Mouse (Mus musculus) ZHBTc4 (cell line): ENCODE results near the gene Gpr19.

Experiments
- DNase-seq: peaks from one replicate; pipeline ENCODE4 v3.0.0-alpha.2; 2011; ENCODE audit warnings: low read depth, low spot score

Gpr19 gene

GRCm38 (mm10) chr6:134849985-134850384, 48.4 kb downstream of the Gpr19 start:
- DNase-seq = no peak

GRCm38 (mm10) chr6:134849461-134849860, 48.9 kb downstream of the Gpr19 start:
- no peak for DNase-seq

- DNase-seq = peak; percentile 73
These were observed 50.0 kb downstream of the Gpr19 start for GRCm38 (mm10) chr6:134848197-134848890.

GRCm38 (mm10) chr6:134847550-134847949, 50.8 kb downstream of the Gpr19 start:
- DNase-seq = no peak

GRCm38 (mm10) chr6:134846308-134846707, 52.1 kb downstream of the Gpr19 start:
- DNase-seq = peak; percentile 57

GRCm38 (mm10) chr6:134845726-134846125, 52.7 kb downstream of the Gpr19 start:
- DNase-seq = no peak

GRCm38 (mm10) chr6:134840346-134840745, 58.0 kb downstream of the Gpr19 start:
- DNase-seq = no peak

GRCm38 (mm10) chr6:134838111-134838510, 60.3 kb downstream of the Gpr19 start:
- no peak for DNase-seq

GRCm38 (mm10) chr6:134834585-134835251, 63.7 kb downstream of the Gpr19 start:
- DNase-seq = no peak

GRCm38 (mm10) chr6:134830776-134831175, 67.6 kb downstream of the Gpr19 start:
- no peak for DNase-seq

GRCm38 (mm10) chr6:134829786-134830700, 68.3 kb downstream of the Gpr19 start, which contains the start of gene Crebl2:
Crebl2 (plus strand) TSS chr6:134830154.
- DNase-seq = peak; percentile 99

GRCm38 (mm10) chr6:134822844-134823243, 75.5 kb downstream of the Gpr19 start:
- DNase-seq = peak; percentile 61

GRCm38 (mm10) chr6:134820411-134820810, 78.0 kb downstream of the Gpr19 start:
- DNase-seq = no peak

- DNase-seq = no peak
These were observed 78.6 kb downstream of the Gpr19 start for GRCm38 (mm10) chr6:134819741-134820140.
